Mouse (Mus musculus): ENCODE data around the gene Sugp1. TPM values are rescaled to one million over a fixed set of nuclear protein-coding genes. Genes with fewer than 3 reads are reported as not detected.

Gene Sugp1
- polyA plus RNA-seq, 1 experiment from 2014 or later, result 35.4 TPM

- Histone ChIP-seq H3K4me2 (replicated peaks; ENCODE audit: low read depth, low read length) (no peak overlapping the region), H3K9me3 (ENCODE audit: control insufficient read depth, low read length) (no peaks in the 10 kb centered on the region; the same call in 1 of the 2 replicates), H3K36me3 (ENCODE audit: control insufficient read depth, insufficient read depth, low read length) (peaks cover 13% of the 10 kb centered on the region), H3K9ac (ENCODE audit: low read depth, low read length) (no peak overlapping the region), H3K4me1 (replicated peaks; ENCODE audit: control insufficient read depth, insufficient read depth, low read length) (no peaks in the 10 kb centered on the region; the same call in none of the 2 replicates), H3K27ac (ENCODE audit: low read depth, low read length) (no peak overlapping the region), H3K4me3 (ENCODE audit: low read depth, low read length) (no peak overlapping the region), H3K27me3 (ENCODE audit: control insufficient read depth, insufficient read depth, low read length) (peaks cover 45% of the 10 kb centered on the region)
- ATAC-seq (ENCODE audit: low FRiP score) (no peak), DNase-seq (ENCODE audit: low spot score) (no peak)
- 55% methylated on average over 23 of the region's 23 CpGs for WGBS
Measured at GRCm38 (mm10) chr8:70111192-70111795, 68.7 kb downstream of the Sugp1 start.

GRCm38 (mm10) chr8:70112401-70113016 is 69.9 kb downstream of the Sugp1 start:
- H3K4me1 ChIP-seq (replicated peaks; ENCODE audit: control insufficient read depth, insufficient read depth, low read length), result peaks cover 3% of the 10 kb centered on the region
- WGBS, result 6% methylated on average over 43 of the region's 43 CpGs
- no peak overlapping the region for H3K27ac ChIP-seq (ENCODE audit: low read depth, low read length)
- peak; percentile 63 for DNase-seq (ENCODE audit: low spot score)
- peak overlapping the region; percentile 5; the same call in 1 of the 2 replicates for H3K4me2 ChIP-seq (replicated peaks; ENCODE audit: low read depth, low read length)
- H3K4me3 ChIP-seq (ENCODE audit: low read depth, low read length), result peak overlapping the region; percentile 6; the same call in 1 of the 2 replicates
- peaks cover 13% of the 10 kb centered on the region for H3K36me3 ChIP-seq (ENCODE audit: control insufficient read depth, insufficient read depth, low read length)
- no peaks in the 10 kb centered on the region; the same call in 1 of the 2 replicates for H3K9me3 ChIP-seq (ENCODE audit: control insufficient read depth, low read length)
- peaks cover 49% of the 10 kb centered on the region for H3K27me3 ChIP-seq (ENCODE audit: control insufficient read depth, insufficient read depth, low read length)
- no peak overlapping the region for H3K9ac ChIP-seq (ENCODE audit: low read depth, low read length)
- ATAC-seq (ENCODE audit: low FRiP score), result peak; percentile 39; the same call in 1 of the 2 replicates

- ATAC-seq (ENCODE audit: low FRiP score) (no peak), DNase-seq (ENCODE audit: low spot score) (no peak)
- WGBS, result 23% methylated on average over 6 of the region's 6 CpGs
- H3K9ac ChIP-seq (ENCODE audit: low read depth, low read length), result no peak overlapping the region
- H3K27me3 ChIP-seq (ENCODE audit: control insufficient read depth, insufficient read depth, low read length), result peaks cover 49% of the 10 kb centered on the region
- H3K9me3 ChIP-seq (ENCODE audit: control insufficient read depth, low read length), result no peaks in the 10 kb centered on the region; the same call in 1 of the 2 replicates
- no peak overlapping the region for H3K4me2 ChIP-seq (replicated peaks; ENCODE audit: low read depth, low read length)
- H3K4me1 ChIP-seq (replicated peaks; ENCODE audit: control insufficient read depth, insufficient read depth, low read length), result peaks cover 4% of the 10 kb centered on the region
- peaks cover 10% of the 10 kb centered on the region for H3K36me3 ChIP-seq (ENCODE audit: control insufficient read depth, insufficient read depth, low read length)
- H3K27ac ChIP-seq (ENCODE audit: low read depth, low read length), result no peak overlapping the region
- no peak overlapping the region for H3K4me3 ChIP-seq (ENCODE audit: low read depth, low read length)
Measured at GRCm38 (mm10) chr8:70114488-70114887, 71.9 kb downstream of the Sugp1 start.

- WGBS, result 73% methylated on average over 13 of the region's 13 CpGs
- Histone ChIP-seq H3K4me3 (ENCODE audit: low read depth, low read length) (no peak overlapping the region), H3K36me3 (ENCODE audit: control insufficient read depth, insufficient read depth, low read length) (peaks cover 10% of the 10 kb centered on the region), H3K4me1 (replicated peaks; ENCODE audit: control insufficient read depth, insufficient read depth, low read length) (peaks cover 4% of the 10 kb centered on the region), H3K27ac (ENCODE audit: low read depth, low read length) (no peak overlapping the region), H3K4me2 (replicated peaks; ENCODE audit: low read depth, low read length) (no peak overlapping the region), H3K27me3 (ENCODE audit: control insufficient read depth, insufficient read depth, low read length) (peaks cover 48% of the 10 kb centered on the region), H3K9me3 (ENCODE audit: control insufficient read depth, low read length) (no peaks in the 10 kb centered on the region; the same call in 1 of the 2 replicates), H3K9ac (ENCODE audit: low read depth, low read length) (no peak overlapping the region)
- ATAC-seq (ENCODE audit: low FRiP score) (no peak), DNase-seq (ENCODE audit: low spot score) (no peak)
Measured at GRCm38 (mm10) chr8:70114892-70115291, 72.3 kb downstream of the Sugp1 start.

GRCm38 (mm10) chr8:70117611-70118010 is 75.0 kb downstream of the Sugp1 start:
- Histone ChIP-seq H3K4me3 (ENCODE audit: low read depth, low read length) (no peak overlapping the region), H3K4me1 (replicated peaks; ENCODE audit: control insufficient read depth, insufficient read depth, low read length) (peaks cover 4% of the 10 kb centered on the region), H3K36me3 (ENCODE audit: control insufficient read depth, insufficient read depth, low read length) (0 out of 2 replicates have a peak, but pooled peaks cover 2% of the 10 kb centered on the region), H3K27me3 (ENCODE audit: control insufficient read depth, insufficient read depth, low read length) (peaks cover 36% of the 10 kb centered on the region), H3K4me2 (replicated peaks; ENCODE audit: low read depth, low read length) (no peak overlapping the region), H3K9me3 (ENCODE audit: control insufficient read depth, low read length) (no peaks in the 10 kb centered on the region; the same call in 1 of the 2 replicates), H3K9ac (ENCODE audit: low read depth, low read length) (no peak overlapping the region), H3K27ac (ENCODE audit: low read depth, low read length) (no peak overlapping the region)
- ATAC-seq (ENCODE audit: low FRiP score) (no peak), DNase-seq (ENCODE audit: low spot score) (peak; percentile 56)
- WGBS, result 10% methylated on average over 9 of the region's 9 CpGs

- DNase-seq (ENCODE audit: low spot score), result peak; percentile 86
- 7% methylated on average over 17 of the region's 17 CpGs for WGBS
Measured at GRCm38 (mm10) chr8:70118726-70119700, 76.4 kb downstream of the Sugp1 start.

GRCm38 (mm10) chr8:70120667-70121066 is 78.1 kb downstream of the Sugp1 start, which contains the start of gene Ncan:
Gene Ncan, minus strand, starts transcription at chr8:70120873.
- Histone ChIP-seq H3K4me2 (replicated peaks; ENCODE audit: low read depth, low read length) (peak within 1 kb of the TSS; percentile 71), H3K27ac (ENCODE audit: low read depth, low read length) (peak within 1 kb of the TSS; percentile 96), H3K4me3 (ENCODE audit: low read depth, low read length) (peak within 1 kb of the TSS; percentile 50), H3K36me3 (ENCODE audit: control insufficient read depth, insufficient read depth, low read length) (no peaks in the 10 kb centered on the region), H3K4me1 (replicated peaks; ENCODE audit: control insufficient read depth, insufficient read depth, low read length) (peaks cover 4% of the 10 kb centered on the region; the same call in 1 of the 2 replicates), H3K9ac (ENCODE audit: low read depth, low read length) (peak within 1 kb of the TSS; percentile 76), H3K9me3 (ENCODE audit: control insufficient read depth, low read length) (no peaks in the 10 kb centered on the region), H3K27me3 (ENCODE audit: control insufficient read depth, insufficient read depth, low read length) (peaks cover 9% of the 10 kb centered on the region)
- WGBS, result 1% methylated on average over 19 of the region's 19 CpGs
- DNase-seq (ENCODE audit: low spot score), result peak; percentile 94
- ATAC-seq (ENCODE audit: low FRiP score), result peak; percentile 67

More at GRCm38 (mm10) chr8:70118726-70119700, 76.4 kb downstream of the Sugp1 start:
- Histone ChIP-seq H3K9me3 (ENCODE audit: control insufficient read depth, low read length) (no peaks in the 10 kb centered on the region; the same call in 1 of the 2 replicates), H3K27ac (ENCODE audit: low read depth, low read length) (peak overlapping the region; percentile 96), H3K9ac (ENCODE audit: low read depth, low read length) (peak overlapping the region; percentile 76), H3K4me1 (replicated peaks; ENCODE audit: control insufficient read depth, insufficient read depth, low read length) (peaks cover 4% of the 10 kb centered on the region; the same call in 1 of the 2 replicates), H3K27me3 (ENCODE audit: control insufficient read depth, insufficient read depth, low read length) (peaks cover 23% of the 10 kb centered on the region), H3K4me3 (ENCODE audit: low read depth, low read length) (peak overlapping the region; percentile 50), H3K4me2 (replicated peaks; ENCODE audit: low read depth, low read length) (peak overlapping the region; percentile 71), H3K36me3 (ENCODE audit: control insufficient read depth, insufficient read depth, low read length) (0 out of 2 replicates have a peak, but pooled peaks cover 2% of the 10 kb centered on the region)
- ATAC-seq (ENCODE audit: low FRiP score), result peak; percentile 91
